Mouse (Mus musculus): ENCODE results near the gene Ccn1.

GRCm38 (mm10) chr3:145640170-145640569, 9.6 kb downstream of the Ccn1 start:
- TF ChIP-seq CTCF (IDR thresholded peaks at IDR 0.05; ENCODE audit: insufficient read depth, low read length) (no peak), POLR2A (IDR thresholded peaks at IDR 0.05; ENCODE audit: borderline replicate concordance, extremely low read depth, low read depth, low read length) (no peak)

Measured in lung, adult 2 months (tissue).